Mouse (Mus musculus) ES-E14 (cell line): ENCODE results near the gene Lpcat4. TPM values are rescaled to one million over a fixed set of nuclear protein-coding genes. Genes with fewer than 3 reads are reported as not detected.

Source experiments
- DNase-seq: peaks from one replicate; pipeline ENCODE4 v3.0.0-alpha.2; 2013; ENCODE audit warnings: low read depth, low spot score
- H3K27ac ChIP-seq: 2 replicates; pipeline ENCODE4 v1.5.1; 2012; ENCODE audit warnings: low read depth, mild to moderate bottlenecking, low read length, moderate library complexity, mixed read lengths; ENCODE audit not compliant: poor library complexity, insufficient read depth, severe bottlenecking
- H3K36me3 ChIP-seq: 2 replicates; pipeline ENCODE4 v1.6.1; 2012; ENCODE audit warnings: mild to moderate bottlenecking, low read length, moderate library complexity, mixed read lengths; ENCODE audit not compliant: control insufficient read depth, poor library complexity, insufficient read depth, severe bottlenecking
- H3K4me1 ChIP-seq, 2 experiments: fragments of 150-350 bp in 1 of 2; sonication (generic) in 1 of 2; 2 replicates each; pipeline ENCODE4 v1.6.1; 2012; ENCODE audit warnings: low read length in 2 of 2, mild to moderate bottlenecking in 1 of 2, mixed read lengths in 1 of 2; ENCODE audit not compliant: control insufficient read depth in 2 of 2, insufficient read depth in 2 of 2, poor library complexity in 1 of 2
- H3K4me3 ChIP-seq, 2 experiments: fragments of 150-350 bp in 1 of 2; sonication (generic) in 1 of 2; 2 replicates each; pipeline ENCODE4 v1.5.1; 2012; ENCODE audit warnings: low read length in 2 of 2, low read depth in 1 of 2, mild to moderate bottlenecking in 1 of 2, mixed read lengths in 1 of 2; ENCODE audit not compliant: insufficient read depth in 1 of 2, poor library complexity in 1 of 2, severe bottlenecking in 1 of 2
- H3K9ac ChIP-seq: 2 replicates; pipeline ENCODE4 v1.6.1; 2012; ENCODE audit warnings: low read depth, mild to moderate bottlenecking, low read length, mixed read lengths; ENCODE audit not compliant: poor library complexity, insufficient read depth, severe bottlenecking
- H3K9me3 ChIP-seq: fragments of 150-350 bp; sonication (generic); 2 replicates; pipeline ENCODE4 v1.6.1; 2012; ENCODE audit warnings: low read depth, mild to moderate bottlenecking, low read length; ENCODE audit not compliant: control insufficient read depth, insufficient read depth
- CHD2 ChIP-seq: IDR thresholded peaks from 2 replicates; pipeline ENCODE4 v1.6.1; 2014; ENCODE audit warnings: mild to moderate bottlenecking, low read depth, low read length, inconsistent platforms
- HCFC1 ChIP-seq: IDR thresholded peaks from 2 replicates; pipeline ENCODE4 v1.6.1; 2012; ENCODE audit warnings: low read length, inconsistent platforms, borderline replicate concordance; ENCODE audit not compliant: insufficient read depth
- MAFK ChIP-seq: IDR thresholded peaks from 2 replicates; pipeline ENCODE4 v1.6.1; 2014; ENCODE audit warnings: mild to moderate bottlenecking, low read depth, low read length, inconsistent platforms; ENCODE audit not compliant: insufficient read depth
- ZC3H11A ChIP-seq: IDR thresholded peaks from 2 replicates; pipeline ENCODE4 v1.6.1; 2012; ENCODE audit warnings: low read depth, mild to moderate bottlenecking, inconsistent platforms, low read length, borderline replicate concordance
- ZNF384 ChIP-seq: IDR thresholded peaks from 2 replicates; pipeline ENCODE4 v1.6.1; 2012; ENCODE audit warnings: low read depth, low read length, inconsistent platforms
- in situ Hi-C, 2 experiments: fragments of 600-800 bp; cut with MboI; formaldehyde crosslinking; loops; one replicate each; pipeline ENCODE4 v1.15.1; 2025; ENCODE audit warnings: low sequenced_read_pairs in 2 of 2, inconsistent platforms in 1 of 2; ENCODE audit not compliant: unreplicated experiment in 2 of 2
- total RNA-seq: library from RNA; depleted of rRNA; stranded (reverse); fragments of 300-350 nt; gene quantifications from 2 replicates; pipeline ENCODE4 v1.2.3, GENCODE M21; 2012; rRNA removed

The Lpcat4 gene
- total RNA-seq, 1 experiment, result 15.8 TPM

DNA sequence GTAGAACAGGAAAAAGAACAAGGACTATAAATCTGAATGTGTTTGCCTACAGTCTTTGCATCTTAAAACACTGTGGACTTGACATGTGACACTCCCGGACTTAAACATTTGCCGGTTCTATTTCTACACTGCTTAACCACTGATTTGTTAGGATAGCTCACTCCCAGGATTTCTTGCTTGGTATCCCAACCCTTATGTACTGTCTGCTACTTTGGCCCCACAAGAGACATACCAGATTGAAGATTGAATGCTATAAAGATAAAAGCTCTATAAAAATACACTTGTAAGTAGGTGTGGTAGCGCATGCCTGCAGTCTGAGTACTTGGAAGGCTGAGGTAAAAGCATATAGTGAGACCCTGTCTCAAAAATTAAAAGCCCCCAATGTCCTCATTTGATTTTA is 50.2 kb downstream of the Lpcat4 start:
- Histone ChIP-seq H3K9me3 (no peaks in the 10 kb centered on the region), H3K36me3 (no peaks in the 10 kb centered on the region), H3K4me1 (no peaks in the 10 kb centered on the region), H3K4me3 (no peak overlapping the region), H3K27ac (no peak overlapping the region), H3K9ac (no peak overlapping the region)
- in situ Hi-C loops, result no loop called here
- no peak for TF ChIP-seq CHD2
- TF ChIP-seq ZNF384, result no peak
- no peak for TF ChIP-seq MAFK
- TF ChIP-seq HCFC1, result no peak
- TF ChIP-seq ZC3H11A, result no peak
- DNase-seq, result no peak

DNA sequence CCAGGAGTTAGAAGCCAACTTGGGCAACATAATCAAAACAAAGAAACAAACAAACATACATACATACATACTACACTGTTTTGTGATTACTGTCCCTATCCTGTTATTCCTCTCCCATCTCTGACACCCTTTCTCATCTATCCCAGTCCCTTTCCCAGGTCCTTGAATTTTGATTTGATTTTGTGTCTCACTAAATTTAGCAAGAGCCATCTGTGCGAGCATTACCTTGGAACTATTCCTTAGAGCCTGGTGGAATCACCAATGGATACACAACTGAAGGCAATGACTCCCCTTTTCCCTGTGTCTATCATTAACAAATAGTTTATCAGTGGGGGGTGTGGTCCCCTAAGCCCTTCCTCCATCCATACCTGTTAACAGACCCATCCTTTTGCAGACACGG is 53.6 kb downstream of the Lpcat4 start:
- no peak for DNase-seq
- Histone ChIP-seq H3K4me1 (no peaks in the 10 kb centered on the region), H3K27ac (no peak overlapping the region), H3K36me3 (no peaks in the 10 kb centered on the region), H3K9ac (no peak overlapping the region), H3K9me3 (no peaks in the 10 kb centered on the region), H3K4me3 (no peak overlapping the region)
- in situ Hi-C loops, result no loop called here
- TF ChIP-seq ZNF384 (no peak), ZC3H11A (no peak)

DNA sequence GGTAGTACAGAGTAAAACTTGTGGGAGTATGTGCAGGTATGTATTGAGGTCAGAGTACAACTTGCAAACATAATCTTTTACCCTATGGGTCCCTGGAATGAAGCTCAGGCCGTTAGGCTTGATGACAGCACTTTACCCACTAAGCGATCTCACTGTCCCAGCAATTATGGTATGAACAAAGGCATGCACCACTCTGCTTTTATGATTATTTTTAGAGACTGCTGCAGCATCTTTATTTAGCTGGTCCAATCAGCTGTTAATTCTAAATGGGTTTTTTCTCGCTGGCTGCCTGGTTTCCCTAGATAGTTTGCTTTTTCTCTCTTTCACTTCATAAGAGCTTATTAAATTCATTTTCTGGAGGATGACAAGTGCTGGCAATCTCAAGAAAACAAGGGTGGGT is 56.9 kb downstream of the Lpcat4 start:
- Histone ChIP-seq H3K9me3 (no peaks in the 10 kb centered on the region), H3K9ac (no peak overlapping the region), H3K27ac (no peak overlapping the region), H3K36me3 (no peaks in the 10 kb centered on the region), H3K4me1 (no peaks in the 10 kb centered on the region), H3K4me3 (no peak overlapping the region)
- no peak for DNase-seq
- in situ Hi-C loops, result no loop called here
- TF ChIP-seq CHD2 (no peak), MAFK (no peak), ZNF384 (no peak), HCFC1 (no peak), ZC3H11A (no peak)

Other genes with a start within 250 kb of the Lpcat4 start
- not detected in 2 replicates for gene Olfr1309, start 249.2 kb upstream of the Lpcat4 start, total RNA-seq
- gene Olfr1310, start 226.8 kb upstream of the Lpcat4 start, total RNA-seq, result not detected in 2 replicates
- not detected in 2 replicates for gene Olfr1311, start 215.1 kb upstream of the Lpcat4 start, total RNA-seq
- gene Olfr1312, start 189.2 kb upstream of the Lpcat4 start, total RNA-seq, result not detected in 2 replicates
- not detected in 2 replicates for gene Olfr1313, start 161.6 kb upstream of the Lpcat4 start, total RNA-seq
- gene Olfr1314, start 142.7 kb upstream of the Lpcat4 start, total RNA-seq, result not detected in 2 replicates
- not detected in 2 replicates for gene Olfr1315-ps1, start 124.0 kb upstream of the Lpcat4 start, total RNA-seq
- not detected in 2 replicates for gene Olfr1316, start 104.5 kb upstream of the Lpcat4 start, total RNA-seq
- not detected in 2 replicates for gene Olfr1317, start 99.1 kb upstream of the Lpcat4 start, total RNA-seq
- not detected in 2 replicates for gene Olfr1318, start 85.3 kb upstream of the Lpcat4 start, total RNA-seq
- not detected in 2 replicates for gene Nutm1, start 19.8 kb downstream of the Lpcat4 start, total RNA-seq
- 308 and 339 TPM in 2 replicates for gene Nop10, start 22.5 kb downstream of the Lpcat4 start, total RNA-seq
- gene Slc12a6, start 26.4 kb downstream of the Lpcat4 start, total RNA-seq, result 20.7 and 29.2 TPM in 2 replicates
- gene Gm21985, start 26.8 kb downstream of the Lpcat4 start, total RNA-seq, result 0.69 and 0.98 TPM in 2 replicates
- 138 and 153 TPM in 2 replicates for gene Emc4, start 128.6 kb downstream of the Lpcat4 start, total RNA-seq
- 15.3 and 22.8 TPM in 2 replicates for gene Katnbl1, start 139.7 kb downstream of the Lpcat4 start, total RNA-seq
- 14.6 and 16.5 TPM in 2 replicates for gene Emc7, start 215.5 kb downstream of the Lpcat4 start, total RNA-seq
- not detected in 2 replicates for gene Chrm5, start 241.3 kb downstream of the Lpcat4 start, total RNA-seq